Mouse (Mus musculus) A20 (cell line): Measurements from ENCODE around the gene Gstt2.

Source experiments
- DNase-seq: peaks from one replicate; pipeline ENCODE4 v3.0.0-alpha.2; 2011; ENCODE audit warnings: low read depth, low spot score

The Gstt2 gene

DNA sequence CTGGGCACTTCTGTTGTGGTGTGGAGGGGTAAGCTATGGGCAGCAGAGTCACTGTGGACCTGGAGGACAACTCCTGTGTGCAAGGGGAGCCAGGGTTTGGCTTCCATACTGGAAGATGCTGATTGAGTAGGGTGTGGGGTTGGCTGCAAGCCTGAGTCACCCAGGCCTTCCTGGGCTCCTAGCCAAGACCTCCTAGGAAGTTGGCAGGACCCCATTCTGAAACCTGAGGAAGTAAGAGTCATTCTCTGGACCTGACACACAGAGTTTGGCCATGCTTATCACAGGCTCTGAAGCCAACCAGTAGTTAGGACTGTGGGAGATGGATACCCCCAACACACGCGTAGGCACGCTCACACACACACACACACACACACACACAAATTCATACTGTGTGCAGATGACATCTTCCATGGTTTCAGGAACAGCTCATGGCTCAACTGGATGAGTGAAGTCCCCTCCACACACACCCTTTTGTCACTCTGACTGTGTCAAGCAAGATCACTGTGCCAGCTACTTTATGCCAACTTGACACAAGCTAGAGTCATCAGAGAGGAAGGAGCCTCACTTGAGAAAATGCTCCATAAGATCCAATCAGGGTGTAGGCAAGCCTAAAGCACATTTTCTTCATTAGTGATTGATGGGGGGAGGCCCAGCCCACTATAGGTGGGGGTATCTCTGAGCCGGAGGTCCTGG is 9.4 kb downstream of the Gstt2 start:
- DNase-seq = peak; percentile 13

DNA sequence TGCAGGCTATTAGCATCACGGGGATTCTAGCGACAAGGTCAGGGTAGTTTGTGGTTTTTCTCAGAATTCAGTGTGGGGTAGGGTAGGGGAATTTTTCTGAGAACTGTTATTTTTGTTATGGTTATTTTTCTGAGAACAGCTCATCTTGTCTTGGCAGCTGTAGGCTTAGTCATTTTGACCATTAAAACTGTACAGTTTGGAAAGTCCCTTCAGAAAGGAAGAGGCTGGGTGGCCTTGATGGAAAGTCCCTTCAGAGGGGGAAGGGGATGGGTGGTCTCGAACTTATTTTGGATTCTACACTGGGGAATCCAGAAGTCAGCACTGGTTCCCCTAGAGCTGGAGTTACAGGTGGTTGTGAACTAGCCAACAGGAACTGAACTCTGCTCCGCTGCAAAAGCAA is 12.7 kb downstream of the Gstt2 start:
- DNase-seq = peak; percentile 94

DNA sequence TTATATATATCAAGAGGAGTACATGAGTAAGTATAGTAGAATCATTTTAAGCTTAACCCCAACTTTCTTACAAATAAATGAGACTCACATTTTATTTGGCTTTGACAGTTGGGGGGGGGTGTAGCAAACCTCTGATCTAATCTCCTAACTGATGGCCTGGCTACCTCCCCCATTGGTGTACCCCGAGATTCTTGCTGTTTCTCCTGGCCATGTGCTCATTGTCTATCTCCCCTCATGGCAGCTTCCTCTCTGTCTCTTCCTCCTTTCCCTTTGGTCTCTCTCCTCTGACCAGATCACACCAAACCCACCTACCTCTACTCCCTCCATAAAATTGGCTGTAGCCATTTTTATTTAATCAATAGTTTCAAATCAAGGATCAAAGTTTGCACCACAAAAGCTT is 13.4 kb downstream of the Gstt2 start:
- DNase-seq = no peak

DNA sequence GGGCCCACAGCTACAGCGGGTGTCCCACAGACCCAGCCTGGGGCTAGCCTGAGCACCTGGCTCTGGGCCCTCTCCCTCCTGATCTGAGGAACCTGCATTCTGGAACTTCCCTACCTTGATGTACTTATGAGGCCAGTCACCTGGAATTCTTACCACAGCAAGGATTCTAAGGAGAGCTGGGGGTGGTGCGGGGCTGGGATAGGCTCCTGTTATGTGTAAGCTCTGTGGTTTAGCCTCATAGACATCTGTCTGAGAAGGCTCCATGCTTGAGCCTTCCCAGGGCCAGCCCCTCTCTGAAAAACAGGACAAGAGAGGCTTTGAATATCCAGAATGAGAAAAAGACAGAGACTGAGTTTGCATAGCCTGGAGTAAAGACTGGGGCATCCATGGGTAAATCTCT is 14.8 kb downstream of the Gstt2 start, which contains the start of gene Gstt4:
TSS of gene Gstt4 (minus strand) at position 101 of the 400 bp plus-strand sequence.
- DNase-seq = no peak

DNA sequence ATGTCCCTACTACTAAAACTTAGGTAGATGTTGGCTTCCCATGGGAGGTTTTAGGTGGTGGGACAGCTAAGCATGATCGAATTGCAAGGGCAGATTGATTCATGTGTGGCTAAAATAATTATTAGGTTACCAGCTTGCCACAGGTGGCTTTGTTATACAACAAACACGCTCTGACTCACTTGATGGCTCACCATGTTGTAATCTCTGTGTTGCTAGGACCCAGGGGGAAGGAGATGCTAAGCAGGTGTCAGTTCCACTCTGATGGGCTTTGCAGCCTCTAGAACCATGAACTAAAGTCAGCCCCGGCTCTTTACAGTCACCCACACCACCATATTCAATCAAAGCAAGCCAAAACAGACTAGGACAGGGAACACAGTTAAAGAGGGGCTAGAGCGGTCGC is 17.3 kb downstream of the Gstt2 start:
- DNase-seq = peak; percentile 88

DNA sequence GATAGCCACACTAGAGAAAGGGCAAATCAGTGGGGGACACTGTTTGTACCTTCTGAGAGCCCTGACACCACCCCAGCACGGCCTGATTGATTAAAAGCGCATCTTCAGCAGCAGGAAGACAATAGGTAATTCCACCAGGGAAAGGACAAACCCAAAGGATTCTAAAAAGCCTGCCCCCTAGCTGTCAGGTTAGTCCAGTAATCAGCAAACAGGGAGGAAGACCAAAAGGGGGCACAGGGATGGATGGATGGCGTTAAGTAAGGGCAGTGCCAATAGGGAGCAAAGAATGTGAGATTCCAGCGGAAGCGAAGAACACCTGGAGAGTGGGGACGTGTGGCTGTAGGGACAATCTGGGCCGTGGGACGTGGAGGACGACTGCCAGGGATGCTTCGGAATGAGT is 18.6 kb downstream of the Gstt2 start:
- peak; percentile 14 for DNase-seq

DNA sequence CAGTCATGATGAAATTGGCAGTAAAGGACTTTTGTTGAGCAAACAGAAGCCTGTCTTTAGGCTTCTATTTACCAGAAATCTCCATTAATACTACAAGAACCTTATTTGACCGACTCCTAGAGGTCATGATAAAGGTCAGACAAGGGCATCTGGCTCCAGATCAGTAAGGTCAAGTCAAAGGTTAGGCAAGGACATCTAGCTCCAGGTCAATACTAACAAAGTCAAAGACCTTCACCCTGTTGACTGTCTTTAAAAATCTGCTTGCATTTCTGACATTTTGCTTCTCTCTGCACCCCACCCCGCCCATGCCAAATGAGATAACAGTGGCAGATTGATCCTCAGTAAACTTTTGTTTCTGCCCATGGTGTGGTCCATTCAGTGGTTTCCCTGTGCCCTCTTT is 33.0 kb downstream of the Gstt2 start:
- DNase-seq = no peak

DNA sequence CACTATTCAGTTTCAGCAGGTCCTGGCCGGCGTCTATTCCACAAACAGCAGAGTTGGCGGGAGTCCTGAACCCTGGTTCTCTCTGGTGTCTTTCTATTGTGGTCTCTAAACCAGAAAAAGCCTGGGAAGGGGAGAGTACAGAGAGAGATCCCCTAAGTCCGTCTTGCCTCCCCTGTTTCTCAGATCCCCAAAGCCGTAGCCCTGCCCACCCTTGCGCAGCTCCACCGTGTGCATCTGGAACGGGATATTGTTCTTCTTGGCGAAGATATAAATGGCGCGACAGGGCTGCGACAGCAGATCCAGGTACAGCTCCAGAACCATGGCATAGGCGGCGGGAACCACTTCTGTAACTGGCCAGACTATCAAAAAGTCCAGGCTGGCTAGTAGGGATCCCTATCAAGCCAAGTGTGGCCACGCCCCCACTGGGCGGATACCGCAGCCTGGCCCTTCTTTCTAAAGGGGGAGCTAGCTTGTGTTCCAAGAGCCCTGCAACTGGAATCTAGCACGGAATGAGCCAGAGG is 39.0 kb downstream of the Gstt2 start, which contains the start of gene Gstt1:
TSS of gene Gstt1 (minus strand) at position 409 of the 521 bp plus-strand sequence.
- no peak for DNase-seq

DNA sequence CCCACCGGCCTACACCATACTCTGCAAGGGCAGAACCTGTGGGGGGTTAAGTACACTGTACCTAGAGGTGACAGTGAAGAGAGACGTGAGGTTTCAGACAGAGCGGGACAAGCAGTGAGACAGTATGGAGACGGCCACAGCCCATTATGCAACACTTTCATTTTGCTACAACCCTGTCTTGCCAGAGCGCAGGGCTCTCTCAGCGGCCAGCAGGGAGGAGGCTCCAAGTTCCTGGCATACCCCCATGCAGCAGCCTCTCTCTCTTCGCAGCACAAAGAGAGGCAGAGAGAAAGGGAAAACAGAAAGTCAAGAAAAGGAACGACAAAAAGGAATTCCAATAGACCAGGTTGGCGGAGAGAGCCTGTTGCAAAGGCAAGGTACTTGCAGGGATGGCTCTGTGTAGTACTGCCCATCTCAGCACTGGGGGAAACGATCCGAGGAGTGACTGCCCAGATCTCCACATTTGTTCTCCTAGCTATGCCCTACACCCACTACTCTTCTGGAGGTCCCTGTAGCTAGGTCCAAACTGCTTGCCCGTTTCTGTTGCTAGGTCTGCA is 39.5 kb downstream of the Gstt2 start:
- DNase-seq = no peak

DNA sequence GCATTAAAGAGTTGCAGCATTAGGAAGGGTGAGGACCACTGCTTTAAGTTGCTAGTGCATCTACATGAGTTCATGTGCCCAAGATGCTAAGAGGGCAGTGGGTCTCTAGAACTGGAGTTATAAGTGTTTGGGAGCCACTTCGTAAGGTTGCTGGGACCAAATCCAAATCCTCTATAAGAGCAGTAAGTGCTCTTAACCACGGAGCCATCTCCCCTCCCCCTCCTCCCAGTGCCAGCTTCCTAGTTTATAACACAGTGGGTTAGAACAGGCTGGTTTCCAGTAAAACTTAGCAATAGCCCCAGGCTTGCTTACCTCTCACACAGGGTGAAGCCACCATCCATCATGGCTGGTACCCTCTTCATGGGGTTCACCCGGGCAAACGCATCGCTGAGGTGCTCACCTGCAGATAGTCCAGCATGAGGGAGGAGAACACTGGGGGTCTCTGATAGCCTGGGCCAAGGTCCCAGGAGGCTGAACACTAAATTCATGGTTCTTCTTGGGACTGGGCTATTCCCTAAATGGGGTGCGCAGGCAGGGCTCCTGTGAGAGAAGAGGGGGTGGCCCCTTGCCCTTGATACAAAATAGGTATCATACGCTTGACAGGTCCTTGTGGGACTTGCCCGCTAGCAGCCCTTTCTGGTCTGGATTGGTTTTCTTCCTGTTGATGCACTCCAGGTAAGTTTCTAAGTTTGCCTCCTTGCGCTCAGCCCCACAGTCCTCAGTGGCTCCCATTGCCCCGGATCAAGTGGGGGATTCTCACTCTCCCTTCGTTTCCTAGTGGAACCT is 40.3 kb downstream of the Gstt2 start:
- no peak for DNase-seq

DNA sequence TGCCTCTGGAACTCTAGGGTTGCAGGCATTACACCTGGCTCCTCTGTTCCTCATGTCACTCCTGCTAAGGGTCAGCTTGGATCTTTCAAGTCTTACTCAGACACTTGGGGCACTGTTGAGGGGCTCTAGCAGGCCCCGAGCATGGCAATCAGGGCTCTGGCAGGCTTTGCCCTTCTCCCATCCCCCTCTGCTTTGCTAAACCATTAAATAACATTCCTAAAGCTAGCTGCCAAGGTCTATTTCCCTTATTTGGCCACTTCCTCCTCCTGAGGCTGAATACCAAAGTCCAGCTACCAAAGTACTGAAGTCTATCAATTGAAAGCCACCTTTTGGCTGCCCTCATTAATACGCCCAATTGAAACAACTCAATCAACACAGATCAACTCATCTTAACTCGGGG is 42.3 kb downstream of the Gstt2 start:
- DNase-seq = no peak

DNA sequence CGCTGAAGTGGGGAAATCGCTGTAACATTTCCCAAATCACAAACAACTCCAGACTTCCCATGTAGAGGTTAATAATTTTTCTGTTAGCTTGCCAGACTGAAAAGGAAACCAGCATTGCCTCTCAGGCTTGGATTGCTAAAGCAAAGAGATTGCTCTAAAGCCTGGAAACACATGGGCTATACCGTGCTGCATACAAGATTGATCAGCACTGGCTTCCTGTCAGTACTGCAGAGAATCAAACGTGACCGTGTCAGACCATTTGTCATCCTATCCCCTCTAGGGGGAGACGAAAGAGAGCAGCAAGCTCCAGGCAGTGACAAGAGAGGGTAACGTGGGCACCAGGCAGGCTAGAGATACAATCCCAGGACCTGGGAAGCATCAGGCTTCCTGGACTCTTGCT is 46.5 kb downstream of the Gstt2 start:
- peak; percentile 72 for DNase-seq

DNA sequence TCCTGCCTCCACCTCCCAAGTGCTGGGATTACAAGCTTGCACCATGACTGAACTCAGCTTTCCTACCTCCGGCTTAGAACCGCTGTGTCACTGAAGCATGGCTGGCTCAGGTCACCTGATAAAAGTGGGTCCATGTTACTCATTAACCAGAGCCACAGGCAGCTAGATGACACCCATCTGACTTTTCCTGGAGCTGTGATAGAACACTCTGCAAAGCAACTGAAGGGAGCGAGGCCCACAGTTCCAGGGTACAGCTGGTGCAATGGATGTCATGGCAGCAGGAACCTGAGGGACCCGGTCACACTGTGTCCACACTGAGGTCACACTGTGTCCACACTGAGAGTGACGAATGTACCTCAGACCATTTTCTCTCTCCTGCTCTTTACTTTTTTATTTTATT is 47.4 kb downstream of the Gstt2 start:
- DNase-seq = no peak

DNA sequence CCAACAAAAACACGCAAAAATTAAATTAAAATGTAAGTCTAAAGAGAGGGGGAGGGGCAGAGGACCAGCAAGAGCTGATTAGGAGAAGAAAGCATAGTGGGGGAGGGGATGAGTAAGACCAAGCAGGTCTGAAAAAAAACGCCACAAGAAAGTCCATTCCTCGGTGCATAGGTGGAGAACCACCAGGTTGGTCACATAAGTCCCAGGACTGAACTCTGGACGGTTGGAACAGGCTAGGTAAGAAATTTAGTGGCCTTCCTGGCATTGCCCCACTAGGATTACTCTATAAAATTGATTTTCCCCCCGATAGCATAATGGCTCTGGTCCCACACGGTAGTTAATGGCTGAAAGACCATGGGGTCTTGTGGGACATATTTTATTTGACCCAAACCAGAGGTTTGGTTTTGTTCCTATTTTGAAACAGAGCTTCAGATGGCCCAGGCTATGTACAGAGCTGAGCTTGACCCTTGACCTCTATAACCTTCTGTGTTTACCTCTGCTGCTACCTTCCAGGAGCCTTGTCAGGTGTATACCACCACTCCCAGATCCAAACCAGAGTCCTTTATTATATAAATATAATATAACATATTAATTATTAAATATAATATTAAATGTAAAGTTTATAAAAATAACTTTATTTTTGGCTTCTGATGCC is 48.0 kb downstream of the Gstt2 start:
- DNase-seq = no peak

DNA sequence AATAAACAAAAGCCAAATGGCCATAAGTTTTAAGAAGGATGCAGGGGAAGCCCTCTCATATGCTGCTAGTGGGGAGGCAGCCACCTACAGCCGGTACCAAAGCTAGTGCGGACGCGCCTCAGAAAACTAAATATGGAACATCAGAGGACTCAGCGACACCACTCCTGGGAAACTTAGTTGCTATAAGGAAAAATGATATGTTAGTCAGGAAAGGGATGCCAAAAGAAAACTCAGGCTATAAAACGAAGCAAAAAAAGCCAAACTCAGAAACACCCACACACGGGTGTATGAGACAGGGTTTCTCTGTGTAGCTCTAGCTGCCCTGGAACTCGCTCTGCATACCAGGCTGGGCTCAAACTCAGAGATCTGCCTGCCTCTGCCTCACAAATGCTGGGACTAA is 48.9 kb downstream of the Gstt2 start:
- no peak for DNase-seq

DNA sequence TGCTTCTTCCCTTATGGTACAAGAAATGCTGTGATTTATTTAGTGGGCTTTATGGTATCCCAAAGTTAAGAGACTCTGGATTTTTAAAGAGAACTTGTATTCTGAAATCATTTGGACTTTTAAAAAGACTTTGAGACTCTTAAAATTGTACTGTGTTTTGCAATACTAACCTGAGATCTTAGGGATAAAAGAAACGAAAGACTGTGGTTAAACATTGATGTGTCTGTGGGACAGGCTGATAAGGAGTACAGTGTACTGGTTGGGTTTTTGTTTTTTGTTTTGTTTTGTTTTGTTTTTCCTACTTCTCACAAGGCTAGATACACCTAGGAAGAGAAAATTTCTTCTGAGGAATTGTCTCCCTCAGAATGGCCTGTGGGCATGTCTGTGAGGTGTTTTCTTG is 51.8 kb downstream of the Gstt2 start:
- no peak for DNase-seq
